Mouse (Mus musculus) R1 (cell line): Measurements from ENCODE around the gene Abcb4.
"Not testable (repeated sequence)": the region's sequence is repeated elsewhere in the genome, so short reads cannot be mapped to it uniquely, and the experiment has no call there.

Experiments used
- DNase-seq: peaks from one replicate; pipeline ENCODE4 v3.0.0-alpha.2; 2018; ENCODE audit warnings: low read depth, low spot score

Gene Abcb4

GRCm38 (mm10) chr5:8904539-8904938, 11.0 kb downstream of the Abcb4 start:
- no peak for DNase-seq

- DNase-seq = peak; percentile 3
Measured at GRCm38 (mm10) chr5:8911567-8912198, 18.2 kb downstream of the Abcb4 start.

GRCm38 (mm10) chr5:8916400-8916799, 22.9 kb downstream of the Abcb4 start:
- no peak for DNase-seq

GRCm38 (mm10) chr5:8917069-8917468, 23.6 kb downstream of the Abcb4 start:
- DNase-seq = no peak

GRCm38 (mm10) chr5:8928440-8928839, 34.9 kb downstream of the Abcb4 start:
- no peak for DNase-seq

- DNase-seq = no peak
Measured at GRCm38 (mm10) chr5:8937965-8938364, 44.4 kb downstream of the Abcb4 start.

- not testable (repeated sequence) for DNase-seq
Measured at GRCm38 (mm10) chr5:8941266-8941665, 47.7 kb downstream of the Abcb4 start.

GRCm38 (mm10) chr5:8943836-8944235, 50.3 kb downstream of the Abcb4 start:
- no peak for DNase-seq

- no peak for DNase-seq
Measured at GRCm38 (mm10) chr5:8947423-8948110, 54.0 kb downstream of the Abcb4 start.

GRCm38 (mm10) chr5:8953660-8954059, 60.1 kb downstream of the Abcb4 start:
- no peak for DNase-seq

- no peak for DNase-seq
Measured at GRCm38 (mm10) chr5:8955544-8955943, 62.0 kb downstream of the Abcb4 start.

- peak; percentile 29 for DNase-seq
Measured at GRCm38 (mm10) chr5:8960534-8960933, 67.0 kb downstream of the Abcb4 start.

- DNase-seq = no peak
Measured at GRCm38 (mm10) chr5:8964487-8964886, 71.0 kb downstream of the Abcb4 start.

- DNase-seq = no peak
Measured at GRCm38 (mm10) chr5:8970694-8971093, 77.2 kb downstream of the Abcb4 start.

- DNase-seq = no peak
Measured at GRCm38 (mm10) chr5:8972355-8972754, 78.8 kb downstream of the Abcb4 start.

GRCm38 (mm10) chr5:8974721-8975120, 81.2 kb downstream of the Abcb4 start:
- DNase-seq = no peak

GRCm38 (mm10) chr5:8985470-8985869, 92.0 kb downstream of the Abcb4 start:
- DNase-seq = no peak

GRCm38 (mm10) chr5:8987925-8988324, 94.4 kb downstream of the Abcb4 start:
- DNase-seq = no peak

- peak; percentile 59 for DNase-seq
Measured at GRCm38 (mm10) chr5:8990526-8990925, 97.0 kb downstream of the Abcb4 start.

GRCm38 (mm10) chr5:8991626-8992025, 98.1 kb downstream of the Abcb4 start:
- DNase-seq = peak; percentile 76

GRCm38 (mm10) chr5:8995966-8996685, 102.6 kb downstream of the Abcb4 start:
- no peak for DNase-seq

- DNase-seq = peak; percentile 95
Measured at GRCm38 (mm10) chr5:8996686-8997512, 103.4 kb downstream of the Abcb4 start, which contains the start of gene Crot. Crot (minus strand) TSS chr5:8997324.
